Mouse (Mus musculus): Measurements from ENCODE around the gene Myo6. TPM values are rescaled to one million over a fixed set of nuclear protein-coding genes. Genes with fewer than 3 reads are reported as not detected.
"Not testable (repeated sequence)": the region's sequence is repeated elsewhere in the genome, so short reads cannot be mapped to it uniquely, and the experiment has no call there.

Gene Myo6
- polyA plus RNA-seq, 1 experiment from 2014 or later, result 11.0 TPM

DNA sequence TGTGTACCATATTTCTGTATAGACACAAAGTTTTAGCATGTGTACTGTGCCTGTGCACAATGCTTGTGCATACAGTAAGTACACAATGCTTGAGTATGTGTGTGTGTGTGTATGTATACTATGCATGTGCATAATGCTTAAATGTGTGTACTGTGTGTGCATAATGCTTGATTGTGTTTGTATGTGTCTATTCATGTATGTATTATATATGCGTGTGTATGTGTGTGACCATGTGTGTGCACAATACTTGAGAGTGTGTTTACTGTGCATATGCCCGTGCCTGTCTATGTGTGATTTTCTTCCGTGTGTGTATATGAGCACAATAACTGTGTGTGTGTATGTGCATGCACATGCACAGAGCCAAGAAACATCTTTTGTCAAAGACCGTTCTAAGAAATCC, 141.6 kb downstream of the Myo6 start:
- no peaks in the 10 kb centered on the region for H3K9me3 ChIP-seq (ENCODE audit: control insufficient read depth, low read length)
- DNase-seq (ENCODE audit: low spot score) (no peak), ATAC-seq (replicated peaks; ENCODE audit: low FRiP score) (no peak; the same call in 1 of the 2 replicates)
- no peak overlapping the region for H3K4me3 ChIP-seq (ENCODE audit: low read depth, low read length)
- H3K27me3 ChIP-seq (ENCODE audit: control insufficient read depth, insufficient read depth, low read length), result no peaks in the 10 kb centered on the region
- no peak overlapping the region for H3K4me2 ChIP-seq (ENCODE audit: low read depth, low read length, severe bottlenecking)
- no peak overlapping the region for H3K27ac ChIP-seq (ENCODE audit: low read depth, low read length)
- WGBS, result 90% methylated on average over 4 of the region's 4 CpGs
- H3K36me3 ChIP-seq (ENCODE audit: control insufficient read depth, insufficient read depth, low read length), result no peaks in the 10 kb centered on the region
- H3K9ac ChIP-seq (ENCODE audit: low read length), result no peak overlapping the region
- no peaks in the 10 kb centered on the region for H3K4me1 ChIP-seq (replicated peaks; ENCODE audit: control insufficient read depth, insufficient read depth, low read length)

DNA sequence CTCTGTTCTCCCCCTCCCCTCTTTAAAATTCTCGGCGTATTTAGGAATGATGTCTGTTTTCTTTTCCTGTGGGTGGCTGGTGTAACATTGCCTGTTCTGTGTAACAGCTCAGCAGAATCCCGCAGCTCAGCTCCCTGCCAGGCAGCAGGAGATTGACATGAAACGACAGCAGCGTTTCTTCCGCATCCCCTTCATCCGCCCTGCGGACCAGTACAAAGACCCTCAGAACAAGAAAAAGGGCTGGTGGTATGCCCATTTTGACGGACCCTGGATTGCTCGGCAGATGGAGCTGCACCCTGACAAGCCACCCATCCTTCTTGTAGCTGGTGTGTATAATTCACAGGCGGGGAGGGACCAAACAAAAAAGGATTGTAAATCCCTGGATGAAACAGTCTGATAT, 142.0 kb downstream of the Myo6 start:
- no peaks in the 10 kb centered on the region for H3K27me3 ChIP-seq (ENCODE audit: control insufficient read depth, insufficient read depth, low read length)
- 53% methylated on average over 11 of the region's 11 CpGs for WGBS
- no peak overlapping the region for H3K9ac ChIP-seq (ENCODE audit: low read length)
- H3K9me3 ChIP-seq (ENCODE audit: control insufficient read depth, low read length), result no peaks in the 10 kb centered on the region
- no peaks in the 10 kb centered on the region for H3K36me3 ChIP-seq (ENCODE audit: control insufficient read depth, insufficient read depth, low read length)
- ATAC-seq (replicated peaks; ENCODE audit: low FRiP score) (0 out of 2 replicates have a peak, but pooled peaks have one; percentile 33), DNase-seq (ENCODE audit: low spot score) (no peak)
- no peaks in the 10 kb centered on the region for H3K4me1 ChIP-seq (replicated peaks; ENCODE audit: control insufficient read depth, insufficient read depth, low read length)
- no peak overlapping the region for H3K4me3 ChIP-seq (ENCODE audit: low read depth, low read length)
- no peak overlapping the region for H3K4me2 ChIP-seq (ENCODE audit: low read depth, low read length, severe bottlenecking)
- no peak overlapping the region for H3K27ac ChIP-seq (ENCODE audit: low read depth, low read length)

DNA sequence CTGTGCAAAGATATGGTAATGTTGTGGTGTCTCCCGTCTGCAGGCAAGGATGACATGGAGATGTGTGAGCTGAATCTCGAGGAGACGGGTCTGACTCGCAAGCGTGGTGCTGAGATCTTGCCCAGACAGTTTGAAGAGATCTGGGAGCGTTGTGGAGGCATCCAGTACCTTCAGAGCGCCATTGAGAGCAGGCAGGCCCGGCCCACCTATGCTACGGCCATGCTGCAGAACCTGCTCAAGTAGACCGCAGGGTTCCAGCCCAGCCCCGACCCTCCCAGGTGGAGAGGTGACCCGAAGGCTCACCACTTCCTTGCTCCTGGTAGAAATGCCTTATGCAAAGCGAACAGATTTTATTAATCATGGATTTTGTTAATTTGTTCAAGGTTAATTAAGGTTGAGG, 142.8 kb downstream of the Myo6 start:
- H3K27ac ChIP-seq (ENCODE audit: low read depth, low read length), result no peak overlapping the region
- no peaks in the 10 kb centered on the region for H3K4me1 ChIP-seq (replicated peaks; ENCODE audit: control insufficient read depth, insufficient read depth, low read length)
- H3K4me3 ChIP-seq (ENCODE audit: low read depth, low read length), result no peak overlapping the region
- DNase-seq (ENCODE audit: low spot score), result no peak
- H3K27me3 ChIP-seq (ENCODE audit: control insufficient read depth, insufficient read depth, low read length), result no peaks in the 10 kb centered on the region
- ATAC-seq (replicated peaks; ENCODE audit: low FRiP score), result no peak
- H3K9me3 ChIP-seq (ENCODE audit: control insufficient read depth, low read length), result no peaks in the 10 kb centered on the region
- WGBS, result 89% methylated on average over 13 of the region's 13 CpGs
- no peaks in the 10 kb centered on the region for H3K36me3 ChIP-seq (ENCODE audit: control insufficient read depth, insufficient read depth, low read length)
- no peak overlapping the region for H3K4me2 ChIP-seq (ENCODE audit: low read depth, low read length, severe bottlenecking)
- H3K9ac ChIP-seq (ENCODE audit: low read length), result no peak overlapping the region

DNA sequence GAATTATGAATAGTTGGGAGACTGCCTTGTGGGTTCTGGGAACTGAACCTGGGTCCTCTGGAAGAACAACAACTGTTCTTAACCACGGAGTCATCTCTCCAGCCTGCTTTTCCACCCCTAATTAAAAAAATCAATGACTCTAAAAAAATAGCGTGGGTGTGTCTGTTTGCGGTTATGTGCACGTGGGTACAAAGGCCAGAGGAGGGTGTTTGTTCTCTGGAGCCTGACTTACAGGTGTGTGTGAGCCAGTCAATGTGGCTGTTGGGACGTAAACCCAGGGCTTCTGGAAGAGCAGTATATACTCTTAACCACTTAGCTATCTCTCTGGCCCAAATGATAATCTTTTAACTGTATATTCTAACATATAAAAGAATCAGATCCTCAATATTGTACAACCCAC, 148.8 kb downstream of the Myo6 start:
- no peak overlapping the region for H3K27ac ChIP-seq (ENCODE audit: low read depth, low read length)
- no peak overlapping the region for H3K4me2 ChIP-seq (ENCODE audit: low read depth, low read length, severe bottlenecking)
- no peak overlapping the region for H3K9ac ChIP-seq (ENCODE audit: low read length)
- H3K4me1 ChIP-seq (replicated peaks; ENCODE audit: control insufficient read depth, insufficient read depth, low read length), result no peaks in the 10 kb centered on the region
- H3K9me3 ChIP-seq (ENCODE audit: control insufficient read depth, low read length), result no peaks in the 10 kb centered on the region
- no peak for DNase-seq (ENCODE audit: low spot score)
- ATAC-seq (replicated peaks; ENCODE audit: low FRiP score), result no peak
- H3K36me3 ChIP-seq (ENCODE audit: control insufficient read depth, insufficient read depth, low read length), result no peaks in the 10 kb centered on the region
- no peak overlapping the region for H3K4me3 ChIP-seq (ENCODE audit: low read depth, low read length)
- WGBS, result 85% methylated on average over 5 of the region's 5 CpGs
- no peaks in the 10 kb centered on the region for H3K27me3 ChIP-seq (ENCODE audit: control insufficient read depth, insufficient read depth, low read length)

DNA sequence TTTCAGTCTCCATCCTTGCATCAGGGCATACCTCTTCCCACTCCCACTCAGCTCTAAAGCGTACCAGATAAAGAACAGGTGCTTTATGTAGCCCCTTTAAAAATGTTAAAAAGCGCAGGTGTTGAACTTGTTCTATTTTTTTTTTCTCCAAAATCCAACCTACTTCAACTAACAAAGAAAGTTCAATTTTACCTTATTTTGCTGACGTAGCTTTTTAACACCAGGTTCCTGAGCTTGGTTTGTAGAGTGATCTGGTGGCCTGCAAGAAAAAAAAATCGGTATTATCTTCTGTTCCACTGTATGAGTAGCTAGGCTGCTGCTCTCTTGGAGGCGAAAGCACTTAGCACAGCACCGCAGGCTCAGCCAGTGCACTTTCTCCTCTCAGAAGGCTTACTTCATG, 151.1 kb downstream of the Myo6 start:
- Histone ChIP-seq H3K36me3 (ENCODE audit: control insufficient read depth, insufficient read depth, low read length) (no peaks in the 10 kb centered on the region), H3K4me1 (replicated peaks; ENCODE audit: control insufficient read depth, insufficient read depth, low read length) (no peaks in the 10 kb centered on the region), H3K9ac (ENCODE audit: low read length) (no peak overlapping the region), H3K4me3 (ENCODE audit: low read depth, low read length) (no peak overlapping the region), H3K9me3 (ENCODE audit: control insufficient read depth, low read length) (no peaks in the 10 kb centered on the region), H3K4me2 (ENCODE audit: low read depth, low read length, severe bottlenecking) (no peak overlapping the region), H3K27me3 (ENCODE audit: control insufficient read depth, insufficient read depth, low read length) (no peaks in the 10 kb centered on the region), H3K27ac (ENCODE audit: low read depth, low read length) (no peak overlapping the region)
- DNase-seq (ENCODE audit: low spot score), result no peak
- WGBS, result 93% methylated on average over 6 of the region's 6 CpGs
- no peak for ATAC-seq (replicated peaks; ENCODE audit: low FRiP score)

DNA sequence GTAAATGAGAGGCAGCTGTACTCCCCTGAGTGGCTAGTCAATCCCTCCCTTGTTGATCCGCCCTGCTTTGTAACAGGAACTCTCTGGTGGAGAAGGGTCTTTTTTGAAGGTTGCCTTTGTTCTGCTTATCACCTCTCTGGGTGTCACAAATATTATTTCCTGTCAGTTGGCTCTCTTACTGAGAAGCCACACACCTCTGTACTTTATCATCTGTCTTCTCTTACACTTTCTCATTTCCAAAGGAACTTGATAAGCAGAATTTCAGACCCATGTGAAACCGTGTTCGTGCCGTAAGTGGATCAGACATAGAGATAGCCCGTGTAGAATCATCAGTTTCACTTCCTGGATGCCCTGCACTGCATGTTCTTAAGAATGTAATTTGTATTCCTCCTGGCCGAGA, 153.2 kb downstream of the Myo6 start:
- DNase-seq (ENCODE audit: low spot score) (no peak), ATAC-seq (replicated peaks; ENCODE audit: low FRiP score) (no peak)
- H3K27me3 ChIP-seq (ENCODE audit: control insufficient read depth, insufficient read depth, low read length), result no peaks in the 10 kb centered on the region
- no peak overlapping the region for H3K27ac ChIP-seq (ENCODE audit: low read depth, low read length)
- H3K9me3 ChIP-seq (ENCODE audit: control insufficient read depth, low read length), result no peaks in the 10 kb centered on the region
- no peak overlapping the region for H3K4me3 ChIP-seq (ENCODE audit: low read depth, low read length)
- H3K4me2 ChIP-seq (ENCODE audit: low read depth, low read length, severe bottlenecking), result no peak overlapping the region
- no peaks in the 10 kb centered on the region for H3K36me3 ChIP-seq (ENCODE audit: control insufficient read depth, insufficient read depth, low read length)
- 87% methylated on average over 6 of the region's 6 CpGs for WGBS
- H3K9ac ChIP-seq (ENCODE audit: low read length), result no peak overlapping the region
- H3K4me1 ChIP-seq (replicated peaks; ENCODE audit: control insufficient read depth, insufficient read depth, low read length), result no peaks in the 10 kb centered on the region

DNA sequence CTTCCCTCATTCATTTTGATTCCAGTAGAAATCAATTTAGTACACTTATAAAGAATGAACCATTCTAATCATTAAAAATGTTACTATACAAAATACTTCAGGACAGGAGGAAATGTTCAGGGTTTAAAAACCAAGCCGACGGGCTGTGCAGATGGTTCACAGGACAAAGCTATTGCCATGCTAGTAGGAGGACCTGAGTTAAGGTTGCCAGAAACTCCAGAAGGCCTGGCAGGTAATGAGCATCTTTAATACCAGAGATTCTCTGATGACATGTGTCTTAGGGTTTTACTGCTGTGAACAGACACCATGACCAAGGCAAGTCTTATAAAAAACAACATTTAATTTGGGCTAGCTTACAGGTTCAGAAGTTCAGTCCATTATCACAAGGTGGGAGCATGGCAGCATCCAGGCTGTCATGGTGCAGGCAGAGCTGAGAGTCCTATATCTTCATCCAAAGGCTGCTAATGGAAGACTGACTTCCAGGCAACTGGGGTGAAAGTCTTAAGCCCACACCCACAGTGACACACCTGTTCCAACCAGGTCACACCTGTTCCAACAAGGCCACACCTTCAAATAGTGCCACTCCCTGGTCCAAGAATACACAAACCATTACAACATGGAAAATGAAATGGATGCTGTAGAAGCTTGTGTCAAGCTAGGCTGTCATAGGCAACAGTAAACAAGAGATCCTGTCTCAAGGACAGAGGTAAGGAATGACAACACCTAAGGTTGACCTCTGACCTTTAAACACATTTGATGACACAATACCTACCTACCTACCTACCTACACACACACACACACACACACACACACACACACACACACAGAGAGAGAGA, 156.4 kb downstream of the Myo6 start:
- not testable (repeated sequence) for H3K9ac ChIP-seq (ENCODE audit: low read length); H3K27me3 ChIP-seq (ENCODE audit: control insufficient read depth, insufficient read depth, low read length); ATAC-seq (replicated peaks; ENCODE audit: low FRiP score); H3K36me3 ChIP-seq (ENCODE audit: control insufficient read depth, insufficient read depth, low read length); H3K4me1 ChIP-seq (replicated peaks; ENCODE audit: control insufficient read depth, insufficient read depth, low read length); H3K4me2 ChIP-seq (ENCODE audit: low read depth, low read length, severe bottlenecking); H3K27ac ChIP-seq (ENCODE audit: low read depth, low read length); H3K9me3 ChIP-seq (ENCODE audit: control insufficient read depth, low read length); H3K4me3 ChIP-seq (ENCODE audit: low read depth, low read length); DNase-seq (ENCODE audit: low spot score)
- WGBS, result 93% methylated on average over 2 of the region's 2 CpGs

DNA sequence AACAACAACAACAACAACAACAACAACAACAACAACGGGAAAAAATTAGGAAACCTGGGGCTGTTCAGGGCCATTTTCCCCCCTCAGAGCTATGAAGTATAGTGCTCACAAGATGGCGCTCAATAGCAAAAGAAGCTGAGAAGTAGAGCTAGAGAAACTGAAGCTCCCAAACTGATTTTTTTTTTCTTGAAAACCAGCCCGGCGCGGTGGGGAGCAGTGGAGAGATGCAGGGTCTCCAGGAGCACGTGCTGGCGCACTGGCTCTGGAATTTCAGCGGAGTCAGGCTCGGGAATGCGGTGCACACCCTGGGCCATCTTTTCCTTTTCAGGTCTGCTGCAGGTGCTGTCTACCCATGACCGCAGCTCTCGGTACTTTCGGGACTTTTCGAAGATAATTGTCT, 167.3 kb downstream of the Myo6 start:
- no peaks in the 10 kb centered on the region for H3K36me3 ChIP-seq (ENCODE audit: control insufficient read depth, insufficient read depth, low read length)
- no peak overlapping the region for H3K4me3 ChIP-seq (ENCODE audit: low read depth, low read length)
- no peaks in the 10 kb centered on the region for H3K9me3 ChIP-seq (ENCODE audit: control insufficient read depth, low read length)
- peak overlapping the region; percentile 39; the same call in 1 of the 2 replicates for H3K4me2 ChIP-seq (ENCODE audit: low read depth, low read length, severe bottlenecking)
- no peaks in the 10 kb centered on the region for H3K4me1 ChIP-seq (replicated peaks; ENCODE audit: control insufficient read depth, insufficient read depth, low read length)
- ATAC-seq (replicated peaks; ENCODE audit: low FRiP score) (peak; percentile 81), DNase-seq (ENCODE audit: low spot score) (peak; percentile 76)
- H3K27ac ChIP-seq (ENCODE audit: low read depth, low read length), result no peak overlapping the region
- WGBS, result 22% methylated on average over 14 of the region's 14 CpGs
- no peak overlapping the region for H3K9ac ChIP-seq (ENCODE audit: low read length)
- H3K27me3 ChIP-seq (ENCODE audit: control insufficient read depth, insufficient read depth, low read length), result no peaks in the 10 kb centered on the region

DNA sequence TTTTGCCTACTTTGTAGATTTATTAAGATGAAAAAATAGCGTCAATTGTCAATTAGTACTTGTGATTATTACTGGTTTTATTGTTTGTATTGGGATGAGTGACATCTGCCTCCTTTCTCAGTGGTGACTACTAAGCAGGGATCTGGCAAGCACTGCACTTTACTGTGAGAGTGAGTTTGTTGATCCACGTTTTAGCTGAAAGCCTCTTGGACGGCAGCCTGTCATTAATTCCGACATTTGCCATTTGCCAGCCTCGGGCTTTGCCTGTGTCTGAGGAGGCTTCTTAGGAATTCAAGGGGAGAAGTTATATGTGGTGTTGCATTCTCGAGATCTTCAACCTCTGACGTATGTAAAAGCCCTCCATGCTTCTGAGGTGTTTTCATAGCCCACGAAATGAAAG, 168.6 kb downstream of the Myo6 start:
- no peaks in the 10 kb centered on the region for H3K9me3 ChIP-seq (ENCODE audit: control insufficient read depth, low read length)
- H3K36me3 ChIP-seq (ENCODE audit: control insufficient read depth, insufficient read depth, low read length), result no peaks in the 10 kb centered on the region
- no peak overlapping the region for H3K4me2 ChIP-seq (ENCODE audit: low read depth, low read length, severe bottlenecking)
- no peak overlapping the region for H3K4me3 ChIP-seq (ENCODE audit: low read depth, low read length)
- H3K27me3 ChIP-seq (ENCODE audit: control insufficient read depth, insufficient read depth, low read length), result no peaks in the 10 kb centered on the region
- no peak for DNase-seq (ENCODE audit: low spot score)
- no peaks in the 10 kb centered on the region for H3K4me1 ChIP-seq (replicated peaks; ENCODE audit: control insufficient read depth, insufficient read depth, low read length)
- no peak overlapping the region for H3K27ac ChIP-seq (ENCODE audit: low read depth, low read length)
- no peak overlapping the region for H3K9ac ChIP-seq (ENCODE audit: low read length)
- no peak for ATAC-seq (replicated peaks; ENCODE audit: low FRiP score)
- WGBS, result 61% methylated on average over 8 of the region's 8 CpGs
